Mouse (Mus musculus) fat pad, adult 2 months (tissue): ENCODE measurements around the gene Dcaf4.

Experiments used
- DNase-seq: peaks from one replicate; pipeline ENCODE4 v3.0.0-alpha.2; 2011; ENCODE audit warnings: low read depth, low spot score; ENCODE audit errors: extremely low read depth

Dcaf4 gene

DNA sequence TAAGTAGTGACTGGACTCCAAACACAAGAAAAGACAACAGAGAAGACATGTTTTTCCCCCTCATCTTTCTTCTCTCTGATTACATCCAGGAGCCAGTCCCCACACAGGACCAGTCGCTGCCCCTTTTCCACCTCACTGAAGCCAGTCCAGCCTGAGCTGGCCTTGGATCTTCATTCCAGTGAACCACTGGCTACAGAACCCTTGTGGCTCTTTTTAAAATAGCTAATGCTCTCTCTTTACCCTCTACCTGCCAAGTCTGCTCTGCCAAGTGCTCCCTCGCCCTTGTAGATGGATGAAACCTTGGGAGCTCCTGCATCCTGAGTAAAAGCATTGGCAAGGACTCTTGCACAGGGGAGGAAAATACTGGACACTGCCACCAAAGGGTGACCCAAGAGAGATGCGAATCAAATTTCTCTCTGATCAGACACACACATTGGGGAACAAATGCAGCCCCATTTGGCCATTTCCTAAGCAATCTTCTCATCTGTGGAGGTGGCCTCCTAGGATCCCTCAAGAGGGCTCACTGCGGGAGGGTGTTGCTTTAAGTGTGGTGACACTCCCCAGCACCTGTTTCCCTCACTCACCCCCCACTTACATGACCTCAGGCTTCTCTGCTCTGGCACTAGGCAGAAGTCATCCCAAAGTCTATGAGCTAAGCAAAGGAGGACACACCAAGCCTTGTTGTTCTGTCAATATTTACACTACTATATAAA, 24.9 kb upstream of the Dcaf4 start:
- DNase-seq, result no peak

- DNase-seq, result no peak
These were observed 24.3 kb upstream of the Dcaf4 start for GRCm38 (mm10) chr12:83495961-83496282.

DNA sequence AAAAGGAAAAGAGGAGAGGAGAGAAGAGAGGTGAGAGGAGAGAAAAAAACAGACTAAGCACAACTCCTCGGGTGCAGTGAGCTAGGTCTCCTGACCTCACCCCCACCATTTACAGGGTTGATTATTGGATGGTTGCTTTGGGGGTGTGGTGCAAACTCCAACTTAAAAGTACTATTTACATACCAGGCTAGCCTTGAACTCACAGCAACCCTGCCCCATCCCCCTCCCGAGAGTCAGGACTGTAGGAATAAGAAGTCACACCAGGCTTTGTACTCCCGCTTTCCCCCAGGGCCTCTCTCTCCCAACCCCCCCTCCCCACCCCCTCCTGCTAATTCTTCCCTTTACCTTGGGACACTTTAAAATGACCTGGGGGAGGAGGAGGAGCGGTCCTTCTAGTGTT, 23.9 kb upstream of the Dcaf4 start:
- no peak for DNase-seq

DNA sequence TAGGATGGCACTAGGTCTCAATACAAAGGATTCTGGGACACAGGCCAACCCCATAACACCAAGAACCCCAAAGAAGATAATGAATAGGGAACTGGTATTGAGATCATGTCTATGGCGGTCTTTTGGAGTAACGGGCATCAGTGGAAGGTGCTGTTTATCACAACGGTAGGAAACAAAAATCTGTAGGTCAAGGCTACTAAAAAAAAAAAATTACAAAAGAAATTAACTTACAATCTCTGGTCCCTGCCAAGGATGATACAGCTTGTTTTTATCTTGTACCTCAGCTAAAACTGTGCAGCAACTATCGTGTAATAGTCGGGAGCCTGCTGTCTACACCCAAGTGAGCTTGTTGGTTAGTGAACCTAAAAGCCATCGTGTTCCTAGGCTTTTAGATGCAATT, 23.5 kb upstream of the Dcaf4 start:
- DNase-seq, result no peak

DNA sequence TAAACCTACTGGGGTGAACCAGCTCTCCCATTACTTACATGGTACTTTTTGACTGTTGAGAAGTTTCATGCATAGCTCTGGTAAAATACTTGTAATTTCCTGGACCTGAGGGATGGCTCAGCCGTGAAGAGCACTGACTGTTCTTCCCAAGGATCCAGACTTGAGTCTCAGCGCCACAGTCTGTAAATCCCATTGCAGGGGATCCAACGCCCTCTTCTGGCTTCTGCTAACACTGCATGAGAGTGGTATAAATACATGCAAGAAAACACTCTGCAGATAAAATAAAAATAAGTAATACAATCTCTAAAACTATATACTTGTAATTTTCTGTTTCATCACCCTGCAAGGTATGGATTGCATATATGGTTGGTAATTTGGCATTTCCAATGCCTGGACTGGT, 22.3 kb upstream of the Dcaf4 start:
- no peak for DNase-seq

DNA sequence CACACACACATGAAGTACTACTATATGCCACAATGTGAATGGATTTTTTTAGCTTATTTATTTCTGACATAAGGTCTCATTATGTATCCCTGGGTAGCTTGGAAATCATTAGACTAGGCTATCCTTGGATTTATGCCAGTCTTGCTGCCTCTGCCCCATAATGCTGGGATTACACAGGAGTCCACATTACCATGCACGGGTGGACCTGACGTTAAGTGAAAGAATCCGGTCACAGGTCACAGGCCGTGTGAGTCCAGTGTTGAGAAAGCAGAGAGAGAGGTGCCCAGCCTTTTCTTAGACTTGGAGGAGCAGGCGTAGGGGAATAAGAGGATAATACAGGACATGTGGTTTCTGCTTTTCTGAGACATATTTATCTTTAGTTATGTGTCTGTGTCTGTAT, 21.0 kb upstream of the Dcaf4 start:
- DNase-seq, result no peak

- DNase-seq, result no peak
These were observed 18.1 kb upstream of the Dcaf4 start for GRCm38 (mm10) chr12:83502190-83502589.

GRCm38 (mm10) chr12:83506543-83506942, 13.7 kb upstream of the Dcaf4 start:
- no peak for DNase-seq

DNA sequence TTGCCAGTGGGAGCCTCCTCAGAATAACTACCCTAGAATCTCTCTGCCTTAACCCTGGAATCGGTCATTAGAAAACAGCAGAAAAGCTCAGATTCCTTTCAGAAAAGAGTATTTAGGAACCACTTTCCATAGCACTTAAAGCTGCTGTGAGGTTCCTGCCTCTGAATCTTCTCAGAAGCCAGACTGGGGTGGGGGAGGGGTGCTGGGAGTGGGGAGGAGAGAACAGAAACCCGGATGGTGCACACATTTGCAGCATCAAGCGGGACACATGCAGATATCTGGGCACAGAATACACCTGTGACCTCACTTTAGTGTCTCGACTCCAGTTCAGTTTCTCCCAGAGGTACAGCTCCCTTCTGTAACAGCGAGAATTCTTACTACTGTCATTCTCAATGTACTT, 9.7 kb upstream of the Dcaf4 start:
- no peak for DNase-seq

DNA sequence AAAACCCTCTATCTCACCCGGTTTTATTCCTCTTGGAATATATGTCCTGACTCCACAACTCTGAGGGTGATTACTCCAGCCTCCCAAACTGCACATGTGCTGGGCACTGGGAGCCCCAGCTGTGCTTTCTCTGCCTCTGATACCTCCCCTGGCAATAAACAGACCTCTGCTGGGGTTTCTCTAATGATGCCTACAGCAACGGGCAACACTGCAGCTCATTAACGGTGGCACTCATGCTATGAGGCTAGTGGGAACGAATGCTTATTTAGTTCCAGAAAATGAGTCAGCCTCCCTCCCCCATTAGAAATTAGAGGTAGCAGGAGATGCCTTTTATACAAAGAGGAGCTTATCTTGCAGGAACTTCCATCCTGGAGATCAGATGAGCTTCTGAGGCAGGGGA, 7.5 kb upstream of the Dcaf4 start:
- DNase-seq, result no peak

GRCm38 (mm10) chr12:83513185-83513584, 7.1 kb upstream of the Dcaf4 start:
- DNase-seq, result no peak

DNA sequence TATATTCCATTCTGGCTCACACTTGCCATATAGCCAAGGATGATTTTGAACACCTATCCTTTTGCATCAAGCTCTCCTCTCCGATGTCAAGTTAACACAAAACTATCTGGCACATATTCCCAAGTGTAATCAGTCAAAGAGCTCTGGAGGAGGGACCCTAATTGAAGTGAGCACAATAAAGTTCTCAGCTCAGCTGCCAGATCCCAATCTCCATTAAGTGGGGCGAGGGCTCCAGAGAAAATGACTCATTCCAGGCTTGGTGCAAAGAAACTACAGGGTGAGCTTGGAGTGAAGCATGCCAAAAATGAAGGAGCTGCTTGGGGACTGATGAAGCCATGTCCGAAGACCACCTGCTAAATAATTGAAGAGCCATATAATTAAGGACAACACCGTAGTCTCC, 6.0 kb upstream of the Dcaf4 start:
- no peak for DNase-seq

DNA sequence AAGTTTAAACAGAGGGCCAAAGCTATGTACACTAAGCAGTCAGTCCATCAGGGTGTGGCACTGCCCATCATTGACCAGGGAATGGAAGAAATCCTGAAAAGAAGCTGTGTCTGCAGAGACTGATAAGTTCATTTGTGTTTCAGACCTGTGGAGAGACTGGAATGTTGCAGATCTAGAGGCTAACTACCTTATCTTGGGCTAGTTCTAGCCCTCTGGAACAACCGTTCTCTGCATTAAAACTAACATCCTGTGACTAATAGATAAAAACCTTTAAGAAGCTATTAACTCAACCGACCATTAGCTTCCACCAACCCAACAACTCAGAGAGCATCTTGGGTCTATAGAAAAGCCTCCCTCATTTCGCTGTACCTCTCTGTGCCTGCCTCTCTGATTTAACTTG, 2.7 kb upstream of the Dcaf4 start:
- DNase-seq, result no peak

DNA sequence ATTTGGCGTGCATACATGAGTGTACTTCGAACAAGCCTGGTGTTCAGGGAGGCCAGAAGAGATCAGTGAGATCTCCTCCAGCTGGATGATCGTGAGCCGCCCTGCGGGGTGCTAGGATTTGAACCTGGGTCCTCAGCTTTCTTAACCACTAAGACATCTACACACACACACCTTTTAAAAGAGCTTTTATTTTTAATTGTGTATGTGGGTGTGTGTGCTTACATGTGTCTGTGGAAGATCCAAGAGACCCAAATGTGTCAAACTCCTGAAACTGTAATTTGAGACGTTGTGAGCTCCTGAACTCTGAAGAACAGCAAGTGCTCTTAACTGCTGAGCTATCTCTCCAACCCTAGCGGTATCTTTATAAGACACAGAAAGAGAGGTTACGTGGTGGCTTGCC, 817 bp downstream of the Dcaf4 start:
- DNase-seq, result no peak

- DNase-seq, result no peak
These were observed 2.8 kb downstream of the Dcaf4 start for GRCm38 (mm10) chr12:83523056-83523455.

DNA sequence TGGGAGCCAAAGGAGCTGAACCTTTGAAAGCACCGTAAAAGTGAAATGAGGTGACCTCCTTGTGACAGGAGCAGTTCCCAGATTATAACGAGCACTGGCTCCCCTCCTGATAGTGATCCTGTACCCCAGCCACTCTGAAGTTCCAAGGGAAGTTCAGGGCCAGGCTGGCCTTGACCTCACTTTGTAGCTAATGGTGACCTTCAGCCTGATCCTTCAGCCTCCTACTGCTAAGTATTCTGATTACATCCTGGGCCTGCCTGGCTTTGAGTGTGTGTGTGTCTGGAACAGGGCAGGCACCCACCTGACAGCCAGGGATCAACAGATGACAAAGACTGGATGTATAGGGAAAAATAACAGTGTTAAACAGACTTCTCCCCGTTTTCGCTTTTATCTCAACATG, 3.6 kb downstream of the Dcaf4 start:
- no peak for DNase-seq

GRCm38 (mm10) chr12:83524329-83524728, 4.1 kb downstream of the Dcaf4 start:
- DNase-seq, result no peak

DNA sequence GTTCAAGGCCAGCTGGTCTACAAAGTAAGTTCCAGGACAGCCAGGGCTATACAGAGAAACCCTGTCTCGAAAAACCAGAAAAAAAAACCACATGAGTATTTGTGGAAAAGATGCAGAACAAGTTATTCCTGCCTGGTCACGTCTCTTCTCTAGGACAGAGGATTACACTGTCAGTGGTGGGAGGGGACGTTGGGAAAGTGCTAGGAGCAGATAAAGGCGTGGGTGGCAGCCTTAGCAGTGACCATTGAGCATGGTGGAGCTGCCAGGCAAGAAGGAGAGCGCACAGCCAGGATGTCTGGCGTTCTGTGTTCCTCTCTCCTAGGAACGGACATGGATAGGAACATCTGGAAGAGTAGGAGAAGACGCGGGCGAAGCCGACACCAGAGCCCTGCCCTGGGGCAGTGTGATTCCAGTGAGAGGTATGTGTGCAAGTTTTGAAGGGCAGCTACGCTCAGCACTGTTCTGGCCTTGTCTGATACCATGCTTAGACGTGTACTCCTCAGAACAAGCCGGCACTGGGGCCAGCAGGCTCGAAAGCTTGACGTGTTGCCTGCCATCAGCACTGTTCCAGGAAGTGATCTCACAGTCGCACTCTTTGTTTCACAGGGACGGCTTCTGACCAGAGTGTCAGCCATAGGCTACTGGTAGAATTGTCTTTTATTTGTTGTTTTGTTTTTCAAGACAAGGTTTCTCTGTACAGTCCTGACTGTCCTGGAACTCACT, 5.7 kb downstream of the Dcaf4 start:
- peak; percentile 96 for DNase-seq

GRCm38 (mm10) chr12:83527816-83528215, 7.5 kb downstream of the Dcaf4 start:
- no peak for DNase-seq

GRCm38 (mm10) chr12:83528665-83529064, 8.4 kb downstream of the Dcaf4 start:
- no peak for DNase-seq

GRCm38 (mm10) chr12:83531992-83532391, 11.7 kb downstream of the Dcaf4 start:
- no peak for DNase-seq

- DNase-seq, result no peak
These were observed 12.7 kb downstream of the Dcaf4 start for GRCm38 (mm10) chr12:83532966-83533365.

GRCm38 (mm10) chr12:83534190-83534589, 13.9 kb downstream of the Dcaf4 start:
- no peak for DNase-seq
